Mouse (Mus musculus) heart, adult 2 months (tissue): ENCODE measurements around the gene Rb1.

Experiments
- EP300 ChIP-seq: fragments of 200-500 bp; IDR thresholded peaks from 2 replicates; pipeline ENCODE4 v1.6.1; 2011; ENCODE audit warnings: low read depth, low read length, control low read depth; ENCODE audit not compliant: insufficient read depth
- POLR2A ChIP-seq: fragments of 200-500 bp; IDR thresholded peaks from 2 replicates; pipeline ENCODE4 v1.6.1; 2011; ENCODE audit warnings: mild to moderate bottlenecking, low read depth, low read length, control low read depth; ENCODE audit not compliant: insufficient read depth

DNA sequence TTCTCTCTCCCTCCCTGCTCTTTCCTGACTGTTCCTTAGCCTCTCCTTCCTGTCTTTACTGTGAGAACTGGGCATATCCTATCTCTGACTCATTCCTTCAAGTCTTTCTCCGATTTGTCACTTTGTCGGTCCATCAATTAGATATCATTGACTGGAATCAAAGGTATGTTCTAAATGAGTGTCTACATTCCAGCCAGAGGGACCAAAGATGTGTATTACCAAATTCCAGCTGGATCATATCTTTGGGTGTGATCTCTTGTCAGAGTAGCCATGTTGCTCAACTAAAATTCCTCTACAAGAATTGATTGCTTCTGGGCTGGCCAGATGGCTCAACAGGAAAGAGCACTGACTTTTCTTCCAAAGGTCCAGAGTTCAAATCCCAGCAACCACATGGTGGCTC lies 32.0 kb downstream of the Rb1 start:
- no peak for TF ChIP-seq EP300
- no peak for TF ChIP-seq POLR2A
